Mouse (Mus musculus): ENCODE results near the gene Syf2. TPM values are rescaled to one million over a fixed set of nuclear protein-coding genes. Genes with fewer than 3 reads are reported as not detected.

Syf2 gene
- polyA plus RNA-seq, 1 experiment from 2014 or later: 70.0 TPM

GRCm38 (mm10) chr4:134986336-134986635 is 55.6 kb downstream of the Syf2 start:
- Histone ChIP-seq H3K36me3 (no peaks in the 10 kb centered on the region), H3K4me1 (peaks cover 10% of the 10 kb centered on the region), H3K27ac (replicated peaks) (no peak overlapping the region), H3K4me3 (no peak overlapping the region), H3K27me3 (ENCODE audit: low read depth, poor library complexity, severe bottlenecking) (peaks cover 6% of the 10 kb centered on the region; the same call in 1 of the 2 replicates), H3K9me3 (replicated peaks) (no peaks in the 10 kb centered on the region)
- no peak for DNase-seq (ENCODE audit: low spot score)
- WGBS: 79% methylated on average over 4 of the region's 4 CpGs

- no peak for DNase-seq (ENCODE audit: low spot score)
- no peaks in the 10 kb centered on the region for H3K36me3 ChIP-seq
- no peaks in the 10 kb centered on the region for H3K9me3 ChIP-seq (replicated peaks)
- H3K4me3 ChIP-seq: no peak overlapping the region
- peaks cover 11% of the 10 kb centered on the region; the same call in 1 of the 2 replicates for H3K27me3 ChIP-seq (ENCODE audit: low read depth, poor library complexity, severe bottlenecking)
- WGBS: 89% methylated on average over 3 of the region's 3 CpGs
- peaks cover 10% of the 10 kb centered on the region for H3K4me1 ChIP-seq
- H3K27ac ChIP-seq (replicated peaks): no peak overlapping the region
These were observed 56.3 kb downstream of the Syf2 start for GRCm38 (mm10) chr4:134986963-134987362.

Other genes starting within 250 kb of the Syf2 start
- 2.8 and 3.1 TPM in 2 replicates for gene Man1c1, start 226.6 kb upstream of the Syf2 start, polyA plus RNA-seq (2016; fragmentation: Nextera tagmentation; extraction: Ambion mirVana)
- gene Ldlrap1, start 162.9 kb upstream of the Syf2 start, polyA plus RNA-seq (2016; fragmentation: Nextera tagmentation; extraction: Ambion mirVana): 8.6 and 9.3 TPM in 2 replicates
- 36.8 and 41.3 TPM in 2 replicates for gene Maco1, start 77.6 kb upstream of the Syf2 start, polyA plus RNA-seq (2016; fragmentation: Nextera tagmentation; extraction: Ambion mirVana)
- 9.6 and 12.9 TPM in 2 replicates for gene Rhd, start 66.4 kb upstream of the Syf2 start, polyA plus RNA-seq (2016; fragmentation: Nextera tagmentation; extraction: Ambion mirVana)
- 127 and 135 TPM in 2 replicates for gene Tmem50a, start 15.9 kb upstream of the Syf2 start, polyA plus RNA-seq (2016; fragmentation: Nextera tagmentation; extraction: Ambion mirVana)
- gene Rsrp1, start 7.3 kb upstream of the Syf2 start, polyA plus RNA-seq (2016; fragmentation: Nextera tagmentation; extraction: Ambion mirVana): 320 and 401 TPM in 2 replicates
- gene Runx3, start 189.8 kb downstream of the Syf2 start, polyA plus RNA-seq (2016; fragmentation: Nextera tagmentation; extraction: Ambion mirVana): 0.04 TPM in 2 replicates

All from midbrain, embryonic 10.5 days (tissue).